Mouse (Mus musculus) right cerebral cortex, adult 2 months (tissue): ENCODE results near the gene Adamts1.
A peak's percentile ranks its signal among the peaks of the same experiment; 100 is the strongest.

ENCODE experiments used
- DNase-seq, 2 experiments: peaks; one replicate each; pipeline ENCODE4 v3.0.0; 2021 to 2022; ENCODE audit warnings: low spot score in 2 of 2

Adamts1 gene

GRCm38 (mm10) chr16:85765697-85766096, 37.2 kb downstream of the Adamts1 start:
- no peak for DNase-seq

DNA sequence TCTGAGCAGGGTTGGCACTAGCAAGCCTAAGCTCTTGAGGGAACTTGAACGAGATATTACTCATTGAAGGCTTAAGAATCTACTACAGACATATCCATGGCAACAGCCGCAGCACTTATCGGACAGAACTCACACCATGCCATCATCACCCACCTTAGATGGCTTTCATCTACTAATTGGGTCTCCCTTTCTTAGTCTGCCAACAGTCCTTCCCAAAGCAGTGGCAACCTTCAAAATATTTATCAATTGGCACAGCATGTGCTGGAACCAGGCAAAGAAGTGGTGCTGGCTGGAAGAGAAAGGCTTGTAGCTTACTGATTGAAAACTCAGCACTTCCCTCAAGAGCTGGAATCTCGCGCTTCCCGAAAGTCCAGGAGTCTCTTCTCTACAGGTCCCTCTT, 37.7 kb downstream of the Adamts1 start:
- DNase-seq: no peak

GRCm38 (mm10) chr16:85762052-85762665, 40.8 kb downstream of the Adamts1 start:
- no peak for DNase-seq

DNA sequence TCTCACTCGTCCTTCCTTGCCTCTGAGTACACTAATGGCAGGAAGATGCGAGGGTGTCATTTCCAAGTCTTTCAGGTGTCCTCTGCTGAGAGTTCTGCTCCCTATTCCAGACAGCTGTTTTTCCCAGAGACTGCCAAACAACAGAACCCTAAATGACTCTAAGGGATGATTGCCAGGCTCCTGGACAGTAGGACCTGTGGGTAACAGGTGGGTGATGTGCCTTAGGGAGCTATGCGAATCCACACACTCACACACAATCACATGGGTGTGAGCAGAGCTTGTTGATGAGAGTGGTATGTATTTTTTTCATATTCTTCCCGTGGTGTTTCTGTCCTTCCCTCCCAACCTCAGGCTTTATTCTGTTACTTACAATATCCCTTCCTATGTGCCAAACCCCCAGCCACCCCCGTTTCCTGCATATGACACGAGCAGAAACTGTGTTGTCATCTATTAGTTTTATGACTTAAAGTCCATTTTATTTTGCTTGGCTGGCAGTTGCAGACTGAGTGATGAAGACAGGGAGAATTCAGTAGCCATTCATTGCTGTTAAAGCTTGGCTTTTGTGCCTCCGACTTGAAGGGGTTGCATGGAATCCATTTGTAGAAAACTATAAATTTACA, 41.8 kb downstream of the Adamts1 start:
- DNase-seq: no peak

DNA sequence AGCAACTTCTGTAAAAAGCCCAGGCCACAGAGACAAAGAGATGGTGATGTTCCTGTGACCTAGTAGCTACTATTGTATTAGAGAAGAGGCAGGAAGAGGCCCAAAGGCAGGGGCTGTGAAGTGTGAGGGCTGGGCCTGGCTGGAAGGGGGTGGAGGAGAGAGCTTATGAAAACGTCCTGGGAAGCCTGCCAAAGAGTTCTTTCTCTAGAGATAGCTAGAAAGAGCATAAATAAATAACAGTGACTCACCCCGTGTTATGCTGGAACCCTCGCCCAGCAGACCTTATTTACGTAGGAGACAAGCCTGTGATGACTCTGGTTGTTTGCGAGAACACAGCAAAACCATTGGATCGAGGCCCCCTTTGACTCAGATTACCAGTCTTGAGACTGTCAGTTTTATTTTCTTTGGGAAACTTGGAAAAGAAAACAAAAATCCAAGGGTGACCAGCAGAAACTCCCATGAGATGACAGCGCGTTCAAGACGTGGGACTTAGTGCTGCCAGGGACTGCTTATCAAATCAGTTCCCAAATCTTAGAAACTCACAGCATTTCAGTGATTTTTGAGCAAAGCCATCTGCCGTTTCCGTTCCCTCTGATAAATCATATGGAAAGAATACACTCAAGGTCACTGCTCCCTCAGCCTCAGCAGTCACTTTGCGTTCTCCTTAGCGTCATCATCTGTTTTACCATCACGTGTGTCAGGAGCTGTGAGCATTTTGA, 46.7 kb downstream of the Adamts1 start:
- peak; percentile 41 to 52 for DNase-seq

- no peak for DNase-seq
Observed at GRCm38 (mm10) chr16:85749335-85749734, 53.6 kb downstream of the Adamts1 start.

- DNase-seq: no peak
Observed at GRCm38 (mm10) chr16:85747589-85748360, 55.1 kb downstream of the Adamts1 start.

DNA sequence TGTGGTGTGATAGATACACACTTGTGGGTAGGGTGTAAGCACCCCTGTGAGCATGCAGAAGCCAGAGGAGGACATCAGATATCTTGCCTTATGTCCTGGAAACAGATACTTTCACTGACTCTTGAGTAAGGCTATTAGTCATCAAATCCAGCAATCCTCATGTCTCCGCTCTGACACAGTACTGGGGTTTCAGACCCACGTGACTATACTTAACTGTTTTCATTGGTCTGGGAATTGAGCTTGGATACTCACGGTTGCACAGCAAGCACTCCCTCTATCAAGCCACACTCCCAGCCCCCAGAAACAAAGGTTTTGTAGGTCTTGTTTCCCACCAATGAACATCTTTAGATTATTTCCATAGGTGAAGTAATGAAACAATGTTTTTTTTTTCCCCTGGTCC, 56.5 kb downstream of the Adamts1 start:
- DNase-seq: no peak
